Mouse (Mus musculus): Measurements from ENCODE around the gene Rasgrp4. TPM values are rescaled to one million over a fixed set of nuclear protein-coding genes. Genes with fewer than 3 reads are reported as not detected.
"Not testable (repeated sequence)": the region's sequence is repeated elsewhere in the genome, so short reads cannot be mapped to it uniquely, and the experiment has no call there.

The Rasgrp4 gene
- total RNA-seq, 2 experiments from 2014 or later: 1.4 to 1.9 TPM

- no peak for DNase-seq (ENCODE audit: low spot score in 2 of 2)
Observed at GRCm38 (mm10) chr7:29172390-29173016, 37.9 kb downstream of the Rasgrp4 start.

- no peak for DNase-seq (ENCODE audit: low spot score in 2 of 2)
Observed at GRCm38 (mm10) chr7:29178106-29178505, 43.5 kb downstream of the Rasgrp4 start.

DNA sequence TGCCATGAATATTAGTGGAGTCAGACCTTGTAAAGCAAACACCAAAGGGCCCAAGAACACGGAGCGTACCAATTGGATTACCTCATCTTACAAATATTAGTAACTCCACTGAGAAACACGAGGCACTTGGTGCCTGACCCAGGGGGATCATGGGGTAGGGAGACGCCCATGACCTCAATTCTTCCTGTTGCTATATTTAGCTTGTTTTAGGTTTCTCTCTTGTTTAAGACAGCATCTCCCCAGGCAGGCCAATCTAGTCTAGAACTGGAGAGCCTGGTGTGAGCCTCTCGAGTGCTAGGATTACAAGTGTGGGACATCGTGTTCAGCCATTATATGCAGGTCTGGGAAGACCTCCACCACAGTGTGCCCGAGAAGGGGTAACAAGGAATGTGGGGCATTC, 44.7 kb downstream of the Rasgrp4 start:
- DNase-seq (ENCODE audit: low spot score in 2 of 2): no peak

GRCm38 (mm10) chr7:29180077-29180853, 45.6 kb downstream of the Rasgrp4 start, which contains the start of gene Psmd8:
TSS of gene Psmd8 (minus strand) at chr7:29180701.
- DNase-seq (ENCODE audit: low spot score in 2 of 2): peak; percentile 92

- no peak for DNase-seq (ENCODE audit: low spot score in 2 of 2)
Observed at GRCm38 (mm10) chr7:29180854-29181236, 46.2 kb downstream of the Rasgrp4 start.

GRCm38 (mm10) chr7:29181323-29181722, 46.7 kb downstream of the Rasgrp4 start:
- DNase-seq (ENCODE audit: low spot score in 2 of 2): not testable (repeated sequence)

- DNase-seq (ENCODE audit: low spot score in 2 of 2): not testable (repeated sequence)
Observed at GRCm38 (mm10) chr7:29194230-29194629, 59.6 kb downstream of the Rasgrp4 start.

- no peak for DNase-seq (ENCODE audit: low spot score in 2 of 2)
Observed at GRCm38 (mm10) chr7:29202577-29202976, 67.9 kb downstream of the Rasgrp4 start.

Other genes starting within 250 kb of the Rasgrp4 start
- gene Actn4, start 172.5 kb upstream of the Rasgrp4 start, total RNA-seq (2021): 100 to 1,000 TPM; 197 to 233 TPM
- 100 to 1,000 TPM; 227 to 253 TPM for gene Eif3k, start 153.0 kb upstream of the Rasgrp4 start, total RNA-seq (2021)
- gene Map4k1, start 152.8 kb upstream of the Rasgrp4 start, total RNA-seq (2021): 1 to 10 TPM in 1 of 2 experiments, under 1 TPM in 1; 0.96 to 2.4 TPM
- gene Ryr1, start 9.7 kb upstream of the Rasgrp4 start, total RNA-seq (2021): 1 to 10 TPM in 1 of 2 experiments, under 1 TPM in 1; 0.23 to 1.0 TPM
- 1 to 10 TPM; 9.1 to 9.8 TPM for gene Fam98c, start 21.4 kb downstream of the Rasgrp4 start, total RNA-seq (2021)
- under 1 TPM; 0.64 to 0.83 TPM for gene Ggn, start 35.4 kb downstream of the Rasgrp4 start, total RNA-seq (2021)
- 1 to 10 TPM; 5.3 to 7.0 TPM for gene Spred3, start 35.6 kb downstream of the Rasgrp4 start, total RNA-seq (2021)
- 100 to 1,000 TPM; 180 to 223 TPM for gene Psmd8, start 45.9 kb downstream of the Rasgrp4 start, total RNA-seq (2021)
- under 1 TPM; 0.66 to 0.90 TPM for gene Catsperg1, start 79.2 kb downstream of the Rasgrp4 start, total RNA-seq (2021)
- gene Kcnk6, start 97.7 kb downstream of the Rasgrp4 start, total RNA-seq (2021): 1 to 10 TPM; 1.7 to 2.6 TPM
- 10 to 100 TPM; 45.5 to 64.9 TPM for gene Yif1b, start 103.5 kb downstream of the Rasgrp4 start, total RNA-seq (2021)
- 1 to 10 TPM; 1.8 to 2.8 TPM for gene 2200002D01Rik, start 113.6 kb downstream of the Rasgrp4 start, total RNA-seq (2021)
- gene Spint2, start 147.1 kb downstream of the Rasgrp4 start, total RNA-seq (2021): 10 to 100 TPM; 48.4 to 83.8 TPM
- 1 to 10 TPM; 4.8 TPM for gene Ppp1r14a, start 154.5 kb downstream of the Rasgrp4 start, total RNA-seq (2021)
- 1 to 10 TPM; 1.8 to 4.5 TPM for gene Dpf1, start 169.1 kb downstream of the Rasgrp4 start, total RNA-seq (2021)

Data from adrenal gland, adult 18-20 months (tissue).